Mouse (Mus musculus) MEL (cell line): ENCODE results near the gene Pla2g16. TPM values are rescaled to one million over a fixed set of nuclear protein-coding genes. Genes with fewer than 3 reads are reported as not detected.

Source experiments
- DNase-seq: peaks from one replicate; pipeline ENCODE4 v3.0.0; 2011; ENCODE audit warnings: low read depth, low spot score
- H3K27ac ChIP-seq: 2 replicates; pipeline ENCODE4 v1.5.1; 2012; ENCODE audit warnings: low read depth, mild to moderate bottlenecking, control low read depth, low read length, moderate library complexity; ENCODE audit not compliant: control insufficient read depth
- H3K27me3 ChIP-seq, 2 experiments: fragments of 150-350 bp in 1 of 2; sonication (generic) in 1 of 2; 2 replicates each; pipeline ENCODE4 v1.6.1; 2012; ENCODE audit warnings: low read length in 2 of 2, mild to moderate bottlenecking in 2 of 2, improper control_type of control experiment in 1 of 2, moderate library complexity in 1 of 2; ENCODE audit not compliant: insufficient read depth in 2 of 2, control insufficient read depth in 1 of 2
- H3K36me3 ChIP-seq, 2 experiments: 2 replicates each; pipeline ENCODE4 v1.6.1; 2012 to 2014; ENCODE audit warnings: low read length in 2 of 2, improper control_type of control experiment in 1 of 2, inconsistent platforms in 1 of 2, mild to moderate bottlenecking in 1 of 2; ENCODE audit not compliant: insufficient read depth in 2 of 2, control insufficient read depth in 1 of 2
- H3K4me1 ChIP-seq, 2 experiments: fragments of 150-350 bp in 1 of 2; sonication (generic) in 1 of 2; 2 replicates each; pipeline ENCODE4 v1.6.1; 2012; ENCODE audit warnings: low read length in 2 of 2, improper control_type of control experiment in 1 of 2, mild to moderate bottlenecking in 1 of 2; ENCODE audit not compliant: insufficient read depth in 2 of 2, control insufficient read depth in 1 of 2
- H3K4me3 ChIP-seq, 2 experiments: fragments of 150-350 bp in 1 of 2; sonication (generic) in 1 of 2; 2 replicates each; pipeline ENCODE4 v1.5.1; 2012; ENCODE audit warnings: low read depth in 2 of 2, low read length in 2 of 2, mild to moderate bottlenecking in 2 of 2, moderate library complexity in 2 of 2, control low read depth in 1 of 2, improper control_type of control experiment in 1 of 2; ENCODE audit not compliant: control insufficient read depth in 1 of 2, insufficient read depth in 1 of 2
- H3K79me2 ChIP-seq: 2 replicates; pipeline ENCODE4 v1.6.1; 2012; ENCODE audit warnings: mild to moderate bottlenecking, low read length, moderate library complexity; ENCODE audit not compliant: control insufficient read depth, poor library complexity, insufficient read depth
- H3K9ac ChIP-seq: 2 replicates; pipeline ENCODE4 v1.6.1; 2012; ENCODE audit warnings: low read depth, mild to moderate bottlenecking, control low read depth, low read length, moderate library complexity; ENCODE audit not compliant: control insufficient read depth, poor library complexity, severe bottlenecking
- H3K9me3 ChIP-seq: fragments of 150-350 bp; sonication (generic); replicated peaks from 2 replicates; pipeline ENCODE4 v1.6.1; 2012; ENCODE audit warnings: mild to moderate bottlenecking, low read length, improper control_type of control experiment, moderate library complexity; ENCODE audit not compliant: insufficient read depth
- CTCF ChIP-seq, 3 experiments: IDR thresholded peaks in 2 of 3; conservative IDR thresholded peaks in 1 of 3; 2 replicates each; pipeline ENCODE4 v1.5.1; 2011 to 2012; ENCODE audit warnings: low read length in 3 of 3, low read depth in 2 of 3, mild to moderate bottlenecking in 2 of 3, improper control_type of control experiment in 1 of 3, inconsistent platforms in 1 of 3, mixed read lengths in 1 of 3, moderate library complexity in 1 of 3; ENCODE audit not compliant: control insufficient read depth in 1 of 3, insufficient read depth in 1 of 3, poor library complexity in 1 of 3, severe bottlenecking in 1 of 3
- ELF1 ChIP-seq: IDR thresholded peaks from 2 replicates; pipeline ENCODE4 v1.6.1; 2014; ENCODE audit warnings: low read depth, mild to moderate bottlenecking, inconsistent platforms, low read length, improper control_type of control experiment, moderate library complexity
- ETS1 ChIP-seq: IDR thresholded peaks from 2 replicates; pipeline ENCODE4 v1.6.1; 2012; ENCODE audit warnings: low read depth, mild to moderate bottlenecking, inconsistent platforms, low read length, improper control_type of control experiment, moderate library complexity
- HCFC1 ChIP-seq: IDR thresholded peaks from 2 replicates; pipeline ENCODE4 v1.6.1; 2012; ENCODE audit warnings: low read depth, mild to moderate bottlenecking, inconsistent platforms, low read length, improper control_type of control experiment, moderate library complexity
- JUND ChIP-seq: IDR thresholded peaks from 2 replicates; pipeline ENCODE4 v1.6.1; 2011; ENCODE audit warnings: low read depth, mild to moderate bottlenecking, improper control_type of control experiment, low read length
- KAT2A ChIP-seq: conservative IDR thresholded peaks from 2 replicates; pipeline ENCODE4 v1.6.1; 2012; ENCODE audit warnings: low read depth, low read length, improper control_type of control experiment, inconsistent platforms
- MAZ ChIP-seq: IDR thresholded peaks from 2 replicates; pipeline ENCODE4 v1.6.1; 2012; ENCODE audit warnings: low read depth, mild to moderate bottlenecking, inconsistent platforms, low read length, improper control_type of control experiment
- MEF2A ChIP-seq: IDR thresholded peaks from 2 replicates; pipeline ENCODE4 v1.6.1; 2014; ENCODE audit warnings: low read depth, mild to moderate bottlenecking, inconsistent platforms, low read length, improper control_type of control experiment; ENCODE audit not compliant: poor library complexity, insufficient replicate concordance, severe bottlenecking; ENCODE audit errors: extremely low read depth
- MXI1 ChIP-seq: IDR thresholded peaks from 2 replicates; pipeline ENCODE4 v1.6.1; 2011; ENCODE audit warnings: mild to moderate bottlenecking, low read depth, low read length, improper control_type of control experiment
- MYC ChIP-seq: IDR thresholded peaks from 2 replicates; pipeline ENCODE4 v1.6.1; 2011; ENCODE audit warnings: low read depth, mild to moderate bottlenecking, low read length, improper control_type of control experiment, moderate library complexity
- NELFE ChIP-seq: IDR thresholded peaks from 2 replicates; pipeline ENCODE4 v1.6.1; 2011; ENCODE audit warnings: low read depth, low read length, improper control_type of control experiment
- NRF1 ChIP-seq: IDR thresholded peaks from 2 replicates; pipeline ENCODE4 v1.6.1; 2014; ENCODE audit warnings: low read depth, mild to moderate bottlenecking, inconsistent platforms, low read length, improper control_type of control experiment, moderate library complexity; ENCODE audit not compliant: poor library complexity, insufficient read depth, severe bottlenecking
- POLR2A ChIP-seq, 2 experiments: IDR thresholded peaks; 2 replicates each; pipeline ENCODE4 v1.6.1; 2011 to 2012; ENCODE audit warnings: low read length in 2 of 2, mild to moderate bottlenecking in 2 of 2, control low read depth in 1 of 2, improper control_type of control experiment in 1 of 2, low read depth in 1 of 2, moderate library complexity in 1 of 2; ENCODE audit not compliant: control insufficient read depth in 1 of 2, insufficient read depth in 1 of 2, poor library complexity in 1 of 2
- RAD21 ChIP-seq: IDR thresholded peaks from 2 replicates; pipeline ENCODE4 v1.6.1; 2011; ENCODE audit warnings: mild to moderate bottlenecking, low read depth, low read length, improper control_type of control experiment
- SMC3 ChIP-seq: IDR thresholded peaks from 2 replicates; pipeline ENCODE4 v1.6.1; 2011; ENCODE audit warnings: low read depth, low read length, improper control_type of control experiment
- TBP ChIP-seq: IDR thresholded peaks from 2 replicates; pipeline ENCODE4 v1.8.0; 2011; ENCODE audit warnings: low read depth, low read length, improper control_type of control experiment
- UBTF ChIP-seq: IDR thresholded peaks from 2 replicates; pipeline ENCODE4 v1.6.1; 2012; ENCODE audit warnings: low read depth, mild to moderate bottlenecking, inconsistent platforms, low read length, improper control_type of control experiment, moderate library complexity, borderline replicate concordance; ENCODE audit not compliant: insufficient read depth
- ZKSCAN1 ChIP-seq: IDR thresholded peaks from 2 replicates; pipeline ENCODE4 v1.6.1; 2012; ENCODE audit warnings: low read depth, mild to moderate bottlenecking, inconsistent platforms, low read length, improper control_type of control experiment, moderate library complexity
- polyA plus RNA-seq, 2 experiments: library from polyadenylated mRNA; stranded (reverse) in 1 of 2; unstranded in 1 of 2; fragments of >175 nt in 1 of 2; fragments of >200 nt in 1 of 2; gene quantifications; 2 replicates each; pipeline versions ENCODE4 v1.2.1 to v1.2.4; 2012; ENCODE audit warnings: low replicate concordance in 2 of 2, low read depth in 1 of 2; ENCODE audit not compliant: insufficient read length in 2 of 2, insufficient read depth in 1 of 2, missing spikeins in 1 of 2
- total RNA-seq: library from RNA; depleted of rRNA; stranded (reverse); fragments of 300-350 nt; gene quantifications from 2 replicates; pipeline ENCODE4 v1.2.3, GENCODE M21; 2012

Pla2g16 gene
- total and polyA plus RNA-seq, 3 experiments, result 19.0 to 24.7 TPM; not detected in 1

GRCm38 (mm10) chr19:7521619-7522018 lies 35.6 kb upstream of the Pla2g16 start:
- TF ChIP-seq ZKSCAN1, result no peak
- no peak for TF ChIP-seq NRF1
- TF ChIP-seq MYC, result no peak
- no peak for TF ChIP-seq POLR2A (IDR thresholded peaks at IDR 0.05; ENCODE audit: control insufficient read depth in 1 of 2, insufficient read depth in 1 of 2, low read depth in 1 of 2, low read length in 2 of 2, poor library complexity in 1 of 2)
- no peak for TF ChIP-seq KAT2A
- no peak for TF ChIP-seq TBP
- TF ChIP-seq RAD21, result no peak
- Histone ChIP-seq H3K27me3 (no peaks in the 10 kb centered on the region), H3K4me1 (peaks cover 0 to 4% of the 10 kb centered on the region in 2 experiments; a peak in 2 of 4 replicates), H3K79me2 (no peaks in the 10 kb centered on the region), H3K36me3 (peaks cover 12 to 26% of the 10 kb centered on the region in 2 experiments), H3K9ac (no peak overlapping the region), H3K27ac (no peak overlapping the region), H3K9me3 (no peaks in the 10 kb centered on the region), H3K4me3 (no peak overlapping the region)
- DNase-seq, result no peak

DNA sequence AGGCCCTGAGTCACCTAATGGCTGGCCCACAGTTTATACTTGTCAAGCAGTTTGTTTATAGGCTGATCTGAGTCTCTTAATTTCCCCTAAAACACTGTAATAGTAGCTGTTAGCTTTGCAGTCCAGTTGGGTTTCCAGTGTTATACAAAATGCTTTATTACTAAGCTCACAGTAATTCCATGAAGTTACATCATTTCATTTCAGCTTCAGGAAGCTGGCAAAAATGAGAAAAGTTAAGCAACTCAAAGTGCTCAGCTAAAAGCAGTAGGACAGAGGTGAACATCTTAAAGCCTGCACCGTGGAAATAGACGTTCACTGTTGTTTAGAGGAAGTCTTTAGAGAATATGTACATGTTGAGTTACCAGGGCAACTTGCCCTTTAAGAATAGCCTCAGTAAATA lies 34.4 kb upstream of the Pla2g16 start:
- H3K4me1 ChIP-seq, result peaks cover 0 to 2% of the 10 kb centered on the region in 2 experiments; a peak in 1 of 4 replicates
- H3K9me3 ChIP-seq, result no peaks in the 10 kb centered on the region
- H3K9ac ChIP-seq, result no peak overlapping the region
- no peak overlapping the region for H3K4me3 ChIP-seq
- no peak for DNase-seq
- TF ChIP-seq ELF1, result no peak
- TF ChIP-seq NELFE, result no peak
- no peak for TF ChIP-seq MXI1
- no peak for TF ChIP-seq UBTF
- TF ChIP-seq NRF1, result no peak
- no peak for TF ChIP-seq RAD21
- TF ChIP-seq MEF2A, result no peak
- TF ChIP-seq MAZ, result no peak
- no peak for TF ChIP-seq TBP
- no peak for TF ChIP-seq HCFC1
- no peak for TF ChIP-seq MYC
- no peak for TF ChIP-seq JUND
- TF ChIP-seq CTCF (IDR thresholded peaks at IDR 0.05 in 2 of 3, conservative IDR thresholded peaks at IDR 0.05 in 1 of 3; ENCODE audit: control insufficient read depth in 1 of 3, insufficient read depth in 1 of 3, low read depth in 2 of 3, low read length in 3 of 3, poor library complexity in 1 of 3, severe bottlenecking in 1 of 3), result no peak
- TF ChIP-seq ETS1, result no peak
- TF ChIP-seq SMC3, result no peak
- H3K27me3 ChIP-seq, result no peaks in the 10 kb centered on the region
- H3K79me2 ChIP-seq, result no peaks in the 10 kb centered on the region
- H3K27ac ChIP-seq, result no peak overlapping the region
- H3K36me3 ChIP-seq, result peaks cover 6 to 25% of the 10 kb centered on the region in 2 experiments
